Mouse (Mus musculus): ENCODE results near the gene Blnk. TPM values are rescaled to one million over a fixed set of nuclear protein-coding genes. Genes with fewer than 3 reads are reported as not detected.

Blnk gene
- polyA plus RNA-seq, 1 experiment from 2014 or later = 4.9 TPM

- ATAC-seq (no peak), DNase-seq (no peak)
- Histone ChIP-seq H3K36me3 (replicated peaks; ENCODE audit: insufficient read depth, low read length) (0 out of 2 replicates have a peak, but pooled peaks cover 2% of the 10 kb centered on the region), H3K27me3 (ENCODE audit: insufficient read depth, low read length) (no peaks in the 10 kb centered on the region), H3K9ac (replicated peaks) (no peak overlapping the region), H3K4me2 (ENCODE audit: low read depth, low read length) (no peak overlapping the region), H3K9me3 (ENCODE audit: low read length) (no peaks in the 10 kb centered on the region), H3K4me3 (ENCODE audit: low read depth, low read length) (no peak overlapping the region), H3K27ac (ENCODE audit: low read depth) (no peak overlapping the region), H3K4me1 (ENCODE audit: insufficient read depth) (0 out of 2 replicates have a peak, but pooled peaks cover 3% of the 10 kb centered on the region)
- WGBS (ENCODE audit: insufficient replicate concordance) = 77% methylated on average over 3 of the region's 3 CpGs
- TF ChIP-seq CTCF (IDR thresholded peaks at IDR 0.05; ENCODE audit: low read depth) = no peak
- no peak for TF ChIP-seq EP300 (IDR thresholded peaks at IDR 0.05; ENCODE audit: low read depth)
Measured at GRCm38 (mm10) chr19:40964367-40964891, 29.9 kb downstream of the Blnk start.

GRCm38 (mm10) chr19:40962988-40963387, 31.3 kb downstream of the Blnk start:
- H3K9me3 ChIP-seq (ENCODE audit: low read length) = no peaks in the 10 kb centered on the region
- TF ChIP-seq EP300 (IDR thresholded peaks at IDR 0.05; ENCODE audit: low read depth) (no peak), CTCF (IDR thresholded peaks at IDR 0.05; ENCODE audit: low read depth) (peak; percentile 84)
- no peak overlapping the region for H3K27ac ChIP-seq (ENCODE audit: low read depth)
- 21% methylated on average over 12 of the region's 12 CpGs for WGBS (ENCODE audit: insufficient replicate concordance)
- H3K36me3 ChIP-seq (replicated peaks; ENCODE audit: insufficient read depth, low read length) = 0 out of 2 replicates have a peak, but pooled peaks cover 2% of the 10 kb centered on the region
- 0 out of 2 replicates have a peak, but pooled peaks cover 3% of the 10 kb centered on the region for H3K4me1 ChIP-seq (ENCODE audit: insufficient read depth)
- H3K4me3 ChIP-seq (ENCODE audit: low read depth, low read length) = no peak overlapping the region
- DNase-seq (peak; percentile 78), ATAC-seq (peak; percentile 54; the same call in 1 of the 2 replicates)
- H3K9ac ChIP-seq (replicated peaks) = no peak overlapping the region
- peak overlapping the region; percentile 7 for H3K4me2 ChIP-seq (ENCODE audit: low read depth, low read length)
- H3K27me3 ChIP-seq (ENCODE audit: insufficient read depth, low read length) = no peaks in the 10 kb centered on the region

- Histone ChIP-seq H3K9ac (replicated peaks) (no peak overlapping the region), H3K9me3 (ENCODE audit: low read length) (no peaks in the 10 kb centered on the region), H3K27ac (ENCODE audit: low read depth) (no peak overlapping the region), H3K4me1 (ENCODE audit: insufficient read depth) (0 out of 2 replicates have a peak, but pooled peaks cover 3% of the 10 kb centered on the region), H3K4me3 (ENCODE audit: low read depth, low read length) (no peak overlapping the region), H3K27me3 (ENCODE audit: insufficient read depth, low read length) (no peaks in the 10 kb centered on the region), H3K4me2 (ENCODE audit: low read depth, low read length) (no peak overlapping the region), H3K36me3 (replicated peaks; ENCODE audit: insufficient read depth, low read length) (0 out of 2 replicates have a peak, but pooled peaks cover 2% of the 10 kb centered on the region)
- TF ChIP-seq EP300 (IDR thresholded peaks at IDR 0.05; ENCODE audit: low read depth) = no peak
- no peak for TF ChIP-seq CTCF (IDR thresholded peaks at IDR 0.05; ENCODE audit: low read depth)
- no peak for ATAC-seq
- 55% methylated on average over 1 of the region's 1 CpGs for WGBS (ENCODE audit: insufficient replicate concordance)
- DNase-seq = no peak
Measured at GRCm38 (mm10) chr19:40958981-40959380, 35.4 kb downstream of the Blnk start.

- Histone ChIP-seq H3K27me3 (ENCODE audit: insufficient read depth, low read length) (no peaks in the 10 kb centered on the region), H3K4me2 (ENCODE audit: low read depth, low read length) (no peak overlapping the region), H3K36me3 (replicated peaks; ENCODE audit: insufficient read depth, low read length) (no peaks in the 10 kb centered on the region), H3K4me3 (ENCODE audit: low read depth, low read length) (no peak overlapping the region), H3K4me1 (ENCODE audit: insufficient read depth) (no peaks in the 10 kb centered on the region), H3K9ac (replicated peaks) (no peak overlapping the region), H3K9me3 (ENCODE audit: low read length) (no peaks in the 10 kb centered on the region), H3K27ac (ENCODE audit: low read depth) (no peak overlapping the region)
- DNase-seq = no peak
- 83% methylated on average over 4 of the region's 4 CpGs for WGBS (ENCODE audit: insufficient replicate concordance)
- no peak for ATAC-seq
- TF ChIP-seq EP300 (IDR thresholded peaks at IDR 0.05; ENCODE audit: low read depth) = no peak
- TF ChIP-seq CTCF (IDR thresholded peaks at IDR 0.05; ENCODE audit: low read depth) = no peak
Measured at GRCm38 (mm10) chr19:40946937-40947577, 47.3 kb downstream of the Blnk start.

GRCm38 (mm10) chr19:40943552-40943951, 50.8 kb downstream of the Blnk start:
- Histone ChIP-seq H3K4me2 (ENCODE audit: low read depth, low read length) (no peak overlapping the region), H3K4me3 (ENCODE audit: low read depth, low read length) (no peak overlapping the region), H3K4me1 (ENCODE audit: insufficient read depth) (no peaks in the 10 kb centered on the region), H3K27ac (ENCODE audit: low read depth) (no peak overlapping the region), H3K27me3 (ENCODE audit: insufficient read depth, low read length) (no peaks in the 10 kb centered on the region), H3K9me3 (ENCODE audit: low read length) (no peaks in the 10 kb centered on the region), H3K36me3 (replicated peaks; ENCODE audit: insufficient read depth, low read length) (no peaks in the 10 kb centered on the region), H3K9ac (replicated peaks) (no peak overlapping the region)
- 71% methylated on average over 7 of the region's 7 CpGs for WGBS (ENCODE audit: insufficient replicate concordance)
- ATAC-seq = peak; percentile 68
- no peak for TF ChIP-seq EP300 (IDR thresholded peaks at IDR 0.05; ENCODE audit: low read depth)
- TF ChIP-seq CTCF (IDR thresholded peaks at IDR 0.05; ENCODE audit: low read depth) = no peak
- DNase-seq = peak; percentile 66

- Histone ChIP-seq H3K36me3 (replicated peaks; ENCODE audit: insufficient read depth, low read length) (no peaks in the 10 kb centered on the region), H3K4me1 (ENCODE audit: insufficient read depth) (no peaks in the 10 kb centered on the region), H3K27me3 (ENCODE audit: insufficient read depth, low read length) (no peaks in the 10 kb centered on the region), H3K4me2 (ENCODE audit: low read depth, low read length) (no peak overlapping the region), H3K4me3 (ENCODE audit: low read depth, low read length) (no peak overlapping the region), H3K9ac (replicated peaks) (no peak overlapping the region), H3K9me3 (ENCODE audit: low read length) (no peaks in the 10 kb centered on the region), H3K27ac (ENCODE audit: low read depth) (no peak overlapping the region)
- TF ChIP-seq EP300 (IDR thresholded peaks at IDR 0.05; ENCODE audit: low read depth) = no peak
- no peak for TF ChIP-seq CTCF (IDR thresholded peaks at IDR 0.05; ENCODE audit: low read depth)
- whole genome bisulfite sequencing (ENCODE audit: insufficient replicate concordance) = 31% methylated on average over 5 of the region's 5 CpGs
- no peak for ATAC-seq
- DNase-seq = no peak
Measured at GRCm38 (mm10) chr19:40936038-40936437, 58.3 kb downstream of the Blnk start.
